Mouse (Mus musculus): ENCODE results near the gene Gm9507. TPM values are rescaled to one million over a fixed set of nuclear protein-coding genes. Genes with fewer than 3 reads are reported as not detected.

Gm9507 gene
- not detected in 2 replicates for polyA plus RNA-seq (2014; fragmentation: Nextera tagmentation; extraction: Ambion mirVana)

GRCm38 (mm10) chr10:77811743-77812142 is at the start of gene Gm9507:
Gene Gm9507 (minus strand): TSS chr10:77811843.
- no peak within 1 kb of the TSS for H3K4me2 ChIP-seq (replicated peaks; ENCODE audit: low read depth, low read length)
- H3K36me3 ChIP-seq (ENCODE audit: control insufficient read depth, insufficient read depth, low read length): no peaks in the 10 kb centered on the region
- WGBS: 65% methylated on average over 5 of the region's 5 CpGs
- H3K4me3 ChIP-seq (ENCODE audit: low read length): no peak within 1 kb of the TSS
- peaks cover 4% of the 10 kb centered on the region for H3K9me3 ChIP-seq (ENCODE audit: control insufficient read depth, low read length)
- no peak within 1 kb of the TSS for H3K27ac ChIP-seq (ENCODE audit: low read depth, low read length)
- ATAC-seq (ENCODE audit: low FRiP score, low TSS enrichment): no peak
- no peaks in the 10 kb centered on the region for H3K27me3 ChIP-seq (ENCODE audit: control insufficient read depth, insufficient read depth, low read length)
- H3K4me1 ChIP-seq (ENCODE audit: control insufficient read depth, insufficient read depth, low read length): no peaks in the 10 kb centered on the region
- no peak within 1 kb of the TSS for H3K9ac ChIP-seq (ENCODE audit: low read depth, low read length)

GRCm38 (mm10) chr10:77852559-77852958 is 40.9 kb upstream of the Gm9507 start, which contains the start of gene Gm10318:
Gene Gm10318 (plus strand): TSS chr10:77852859.
- Histone ChIP-seq H3K4me2 (replicated peaks; ENCODE audit: low read depth, low read length) (no peak within 1 kb of the TSS), H3K9ac (ENCODE audit: low read depth, low read length) (no peak within 1 kb of the TSS), H3K4me1 (ENCODE audit: control insufficient read depth, insufficient read depth, low read length) (no peaks in the 10 kb centered on the region), H3K27me3 (ENCODE audit: control insufficient read depth, insufficient read depth, low read length) (no peaks in the 10 kb centered on the region), H3K27ac (ENCODE audit: low read depth, low read length) (no peak within 1 kb of the TSS), H3K9me3 (ENCODE audit: control insufficient read depth, low read length) (no peaks in the 10 kb centered on the region), H3K4me3 (ENCODE audit: low read length) (no peak within 1 kb of the TSS), H3K36me3 (ENCODE audit: control insufficient read depth, insufficient read depth, low read length) (no peaks in the 10 kb centered on the region)
- 69% methylated on average over 9 of the region's 9 CpGs for WGBS
- no peak for ATAC-seq (ENCODE audit: low FRiP score, low TSS enrichment)

GRCm38 (mm10) chr10:77847538-77847937 is 35.9 kb upstream of the Gm9507 start:
- Histone ChIP-seq H3K27ac (ENCODE audit: low read depth, low read length) (no peak overlapping the region), H3K9me3 (ENCODE audit: control insufficient read depth, low read length) (peaks cover 12% of the 10 kb centered on the region), H3K4me2 (replicated peaks; ENCODE audit: low read depth, low read length) (no peak overlapping the region), H3K4me1 (ENCODE audit: control insufficient read depth, insufficient read depth, low read length) (no peaks in the 10 kb centered on the region), H3K27me3 (ENCODE audit: control insufficient read depth, insufficient read depth, low read length) (no peaks in the 10 kb centered on the region), H3K9ac (ENCODE audit: low read depth, low read length) (no peak overlapping the region), H3K36me3 (ENCODE audit: control insufficient read depth, insufficient read depth, low read length) (no peaks in the 10 kb centered on the region), H3K4me3 (ENCODE audit: low read length) (no peak overlapping the region)
- WGBS: 87% methylated on average over 2 of the region's 2 CpGs
- ATAC-seq (ENCODE audit: low FRiP score, low TSS enrichment): no peak

- peaks cover 12% of the 10 kb centered on the region for H3K9me3 ChIP-seq (ENCODE audit: control insufficient read depth, low read length)
These were observed 35.3 kb upstream of the Gm9507 start for GRCm38 (mm10) chr10:77846961-77847360.

GRCm38 (mm10) chr10:77846503-77846902 is 34.9 kb upstream of the Gm9507 start, which contains the start of gene Gm36176:
Gene Gm36176 (plus strand): TSS chr10:77846803.
- Histone ChIP-seq H3K9me3 (ENCODE audit: control insufficient read depth, low read length) (peaks cover 12% of the 10 kb centered on the region), H3K4me2 (replicated peaks; ENCODE audit: low read depth, low read length) (no peak within 1 kb of the TSS), H3K27me3 (ENCODE audit: control insufficient read depth, insufficient read depth, low read length) (no peaks in the 10 kb centered on the region), H3K9ac (ENCODE audit: low read depth, low read length) (no peak within 1 kb of the TSS), H3K4me3 (ENCODE audit: low read length) (no peak within 1 kb of the TSS), H3K36me3 (ENCODE audit: control insufficient read depth, insufficient read depth, low read length) (no peaks in the 10 kb centered on the region), H3K4me1 (ENCODE audit: control insufficient read depth, insufficient read depth, low read length) (no peaks in the 10 kb centered on the region), H3K27ac (ENCODE audit: low read depth, low read length) (no peak within 1 kb of the TSS)
- 80% methylated on average over 2 of the region's 3 CpGs for WGBS
- no peak for ATAC-seq (ENCODE audit: low FRiP score, low TSS enrichment)

More at GRCm38 (mm10) chr10:77846961-77847360, 35.3 kb upstream of the Gm9507 start:
- Histone ChIP-seq H3K9ac (ENCODE audit: low read depth, low read length) (no peak overlapping the region), H3K27ac (ENCODE audit: low read depth, low read length) (no peak overlapping the region), H3K4me2 (replicated peaks; ENCODE audit: low read depth, low read length) (no peak overlapping the region), H3K36me3 (ENCODE audit: control insufficient read depth, insufficient read depth, low read length) (no peaks in the 10 kb centered on the region), H3K4me3 (ENCODE audit: low read length) (no peak overlapping the region), H3K4me1 (ENCODE audit: control insufficient read depth, insufficient read depth, low read length) (no peaks in the 10 kb centered on the region), H3K27me3 (ENCODE audit: control insufficient read depth, insufficient read depth, low read length) (no peaks in the 10 kb centered on the region)
- WGBS: 37% methylated on average over 2 of the region's 2 CpGs
- ATAC-seq (ENCODE audit: low FRiP score, low TSS enrichment): no peak

- H3K4me2 ChIP-seq (replicated peaks; ENCODE audit: low read depth, low read length): no peak overlapping the region
- 70% methylated on average over 6 of the region's 6 CpGs for WGBS
- no peak for ATAC-seq (ENCODE audit: low FRiP score, low TSS enrichment)
- no peak overlapping the region for H3K9ac ChIP-seq (ENCODE audit: low read depth, low read length)
- H3K27me3 ChIP-seq (ENCODE audit: control insufficient read depth, insufficient read depth, low read length): no peaks in the 10 kb centered on the region
- no peak overlapping the region for H3K27ac ChIP-seq (ENCODE audit: low read depth, low read length)
- H3K4me1 ChIP-seq (ENCODE audit: control insufficient read depth, insufficient read depth, low read length): no peaks in the 10 kb centered on the region
- no peak overlapping the region for H3K4me3 ChIP-seq (ENCODE audit: low read length)
- H3K36me3 ChIP-seq (ENCODE audit: control insufficient read depth, insufficient read depth, low read length): no peaks in the 10 kb centered on the region
- H3K9me3 ChIP-seq (ENCODE audit: control insufficient read depth, low read length): peaks cover 10% of the 10 kb centered on the region
These were observed 27.4 kb upstream of the Gm9507 start for GRCm38 (mm10) chr10:77839006-77839405.

GRCm38 (mm10) chr10:77835647-77836046 is 24.0 kb upstream of the Gm9507 start, which contains the start of gene Krtap10-10:
Gene Krtap10-10 (plus strand): TSS chr10:77835947.
- Histone ChIP-seq H3K9me3 (ENCODE audit: control insufficient read depth, low read length) (no peaks in the 10 kb centered on the region), H3K4me2 (replicated peaks; ENCODE audit: low read depth, low read length) (no peak within 1 kb of the TSS), H3K4me3 (ENCODE audit: low read length) (no peak within 1 kb of the TSS), H3K27me3 (ENCODE audit: control insufficient read depth, insufficient read depth, low read length) (no peaks in the 10 kb centered on the region), H3K9ac (ENCODE audit: low read depth, low read length) (no peak within 1 kb of the TSS), H3K36me3 (ENCODE audit: control insufficient read depth, insufficient read depth, low read length) (no peaks in the 10 kb centered on the region), H3K4me1 (ENCODE audit: control insufficient read depth, insufficient read depth, low read length) (no peaks in the 10 kb centered on the region), H3K27ac (ENCODE audit: low read depth, low read length) (no peak within 1 kb of the TSS)
- ATAC-seq (ENCODE audit: low FRiP score, low TSS enrichment): no peak
- WGBS: 73% methylated on average over 7 of the region's 9 CpGs

GRCm38 (mm10) chr10:77826951-77827350 is 15.3 kb upstream of the Gm9507 start, which contains the start of gene Krtap10-4:
Gene Krtap10-4 (minus strand): TSS chr10:77827095.
- Histone ChIP-seq H3K4me1 (ENCODE audit: control insufficient read depth, insufficient read depth, low read length) (no peaks in the 10 kb centered on the region), H3K9me3 (ENCODE audit: control insufficient read depth, low read length) (peaks cover 2% of the 10 kb centered on the region; the same call in 1 of the 2 replicates), H3K4me2 (replicated peaks; ENCODE audit: low read depth, low read length) (no peak within 1 kb of the TSS), H3K9ac (ENCODE audit: low read depth, low read length) (no peak within 1 kb of the TSS), H3K4me3 (ENCODE audit: low read length) (no peak within 1 kb of the TSS), H3K27me3 (ENCODE audit: control insufficient read depth, insufficient read depth, low read length) (no peaks in the 10 kb centered on the region), H3K27ac (ENCODE audit: low read depth, low read length) (no peak within 1 kb of the TSS), H3K36me3 (ENCODE audit: control insufficient read depth, insufficient read depth, low read length) (no peaks in the 10 kb centered on the region)
- WGBS: 69% methylated on average over 5 of the region's 6 CpGs
- ATAC-seq (ENCODE audit: low FRiP score, low TSS enrichment): no peak

GRCm38 (mm10) chr10:77819203-77819602 is 7.6 kb upstream of the Gm9507 start:
- no peak overlapping the region for H3K4me2 ChIP-seq (replicated peaks; ENCODE audit: low read depth, low read length)
- no peak for ATAC-seq (ENCODE audit: low FRiP score, low TSS enrichment)
- no peak overlapping the region for H3K9ac ChIP-seq (ENCODE audit: low read depth, low read length)
- H3K9me3 ChIP-seq (ENCODE audit: control insufficient read depth, low read length): peaks cover 2% of the 10 kb centered on the region; the same call in 1 of the 2 replicates
- 54% methylated on average over 4 of the region's 4 CpGs for WGBS
- no peak overlapping the region for H3K4me3 ChIP-seq (ENCODE audit: low read length)
- no peaks in the 10 kb centered on the region for H3K36me3 ChIP-seq (ENCODE audit: control insufficient read depth, insufficient read depth, low read length)
- H3K27ac ChIP-seq (ENCODE audit: low read depth, low read length): no peak overlapping the region
- no peaks in the 10 kb centered on the region for H3K27me3 ChIP-seq (ENCODE audit: control insufficient read depth, insufficient read depth, low read length)
- H3K4me1 ChIP-seq (ENCODE audit: control insufficient read depth, insufficient read depth, low read length): no peaks in the 10 kb centered on the region
